Mouse (Mus musculus) urinary bladder, adult 2 months (tissue): ENCODE measurements around the gene Mzf1. TPM values are rescaled to one million over a fixed set of nuclear protein-coding genes. Genes with fewer than 3 reads are reported as not detected.

Experiments
- DNase-seq: peaks from one replicate; pipeline ENCODE4 v3.0.0; 2022; ENCODE audit warnings: low spot score
- polyA plus RNA-seq: library from polyadenylated mRNA; depleted of rRNA; stranded (reverse); fragments of >200 nt; gene quantifications from 2 replicates; pipeline ENCODE4 v1.2.3, GENCODE M21; 2012

The Mzf1 gene
- polyA plus RNA-seq, 1 experiment: 1.2 TPM

DNA sequence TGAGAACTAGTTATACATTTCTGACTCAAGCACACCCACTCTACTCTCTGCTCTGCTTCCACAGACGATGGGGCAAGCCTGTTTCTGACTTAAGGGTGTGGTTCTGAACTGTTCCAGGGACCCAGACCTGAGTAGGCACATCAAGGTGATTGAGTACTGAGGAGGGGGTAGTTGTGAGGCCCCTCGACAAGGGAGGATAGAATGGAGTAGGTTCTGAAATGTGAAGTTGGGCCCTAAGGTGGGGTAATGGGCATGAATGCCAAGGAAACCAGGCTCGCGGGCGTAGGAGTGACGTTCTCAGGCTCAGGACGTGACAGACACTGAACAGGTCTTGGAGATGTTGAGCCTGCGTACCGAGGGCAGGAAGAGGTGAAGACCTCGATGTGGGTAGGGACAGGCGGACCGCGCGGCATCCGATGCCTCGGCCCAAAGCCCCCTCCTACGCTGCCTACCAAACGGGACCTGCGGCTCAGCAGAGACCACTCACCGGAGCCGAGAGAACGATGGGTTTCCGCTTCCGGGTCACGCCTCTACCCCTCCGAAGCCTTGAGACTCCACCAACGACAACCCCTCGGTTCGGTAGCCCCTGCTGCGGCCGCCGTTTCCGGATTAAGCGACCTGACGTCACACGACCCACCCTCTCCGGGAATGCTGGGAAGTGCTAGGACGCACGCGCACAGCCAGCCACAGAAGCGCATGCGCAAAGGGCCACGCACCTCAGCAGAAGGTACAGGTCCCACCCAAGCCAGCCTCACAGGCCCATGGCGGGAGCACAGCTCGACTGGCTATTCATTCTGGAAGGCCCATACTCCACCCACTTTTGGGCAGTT, 20.2 kb downstream of the Mzf1 start, which contains the start of gene Chmp2a:
TSS of gene Chmp2a (minus strand) at position 660 of the 830 bp plus-strand sequence.
- peak; percentile 95 for DNase-seq

GRCm38 (mm10) chr7:13033451-13034147, 21.0 kb downstream of the Mzf1 start:
- DNase-seq: no peak

DNA sequence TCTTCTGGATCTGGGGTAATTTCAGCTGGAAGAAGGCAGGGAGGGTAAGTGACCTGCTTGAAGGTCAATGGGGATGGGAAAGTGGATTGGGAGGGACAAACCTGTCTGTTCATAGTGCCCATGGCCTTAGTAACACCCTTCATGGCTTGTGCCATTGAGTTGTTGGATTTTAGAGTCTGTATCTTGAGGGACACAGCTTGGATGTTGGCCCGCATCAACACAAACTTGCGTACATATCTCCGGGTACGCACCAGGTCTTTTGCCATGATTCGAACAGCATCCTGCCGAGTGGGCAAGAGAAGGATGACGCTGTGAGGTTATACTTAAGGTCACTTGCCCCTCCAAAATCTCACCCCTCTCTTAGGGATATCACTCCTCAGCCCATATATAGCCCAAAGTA, 22.0 kb downstream of the Mzf1 start:
- DNase-seq: no peak

GRCm38 (mm10) chr7:13031983-13032382, 22.6 kb downstream of the Mzf1 start:
- no peak for DNase-seq

DNA sequence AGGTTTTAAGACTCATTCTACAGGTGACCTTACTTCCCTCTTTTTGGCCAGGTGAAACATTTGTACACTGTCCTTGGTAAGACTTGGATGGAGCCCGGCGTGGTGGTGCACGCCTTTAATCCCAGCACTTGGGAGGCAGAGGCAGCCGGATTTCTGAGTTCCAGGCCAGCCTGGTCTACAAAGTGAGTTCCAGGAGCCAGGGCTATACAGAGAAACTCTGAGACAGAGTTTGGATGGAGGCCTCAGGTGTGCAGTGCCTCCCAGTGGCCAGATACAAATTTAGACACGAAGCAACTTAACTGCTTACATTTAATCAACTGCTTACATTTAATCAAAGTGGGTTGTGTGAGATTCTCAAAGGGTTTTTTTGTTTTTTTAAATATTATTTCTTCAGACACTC, 23.5 kb downstream of the Mzf1 start:
- no peak for DNase-seq

DNA sequence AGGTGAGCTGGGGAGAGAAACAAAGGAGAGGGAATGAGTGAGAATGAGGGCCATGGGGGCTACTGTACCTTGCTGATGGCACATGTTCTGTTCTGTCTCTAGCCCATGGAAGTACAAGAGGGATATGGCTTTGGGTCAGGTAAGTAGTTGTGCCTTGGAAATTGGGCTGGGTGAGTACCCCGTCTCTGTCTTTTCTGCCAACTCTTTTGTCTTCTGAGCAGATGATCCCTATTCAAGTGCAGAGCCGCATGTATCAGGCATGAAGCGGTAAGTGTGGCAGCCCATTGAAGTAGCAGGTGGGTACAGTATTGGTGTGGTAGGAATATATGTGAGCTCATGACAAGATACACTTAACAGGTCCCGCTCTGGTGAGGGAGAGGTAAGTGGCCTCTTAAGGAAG, 25.6 kb downstream of the Mzf1 start:
- DNase-seq: no peak

- no peak for DNase-seq
These were observed 29.0 kb downstream of the Mzf1 start for GRCm38 (mm10) chr7:13025511-13026112.

DNA sequence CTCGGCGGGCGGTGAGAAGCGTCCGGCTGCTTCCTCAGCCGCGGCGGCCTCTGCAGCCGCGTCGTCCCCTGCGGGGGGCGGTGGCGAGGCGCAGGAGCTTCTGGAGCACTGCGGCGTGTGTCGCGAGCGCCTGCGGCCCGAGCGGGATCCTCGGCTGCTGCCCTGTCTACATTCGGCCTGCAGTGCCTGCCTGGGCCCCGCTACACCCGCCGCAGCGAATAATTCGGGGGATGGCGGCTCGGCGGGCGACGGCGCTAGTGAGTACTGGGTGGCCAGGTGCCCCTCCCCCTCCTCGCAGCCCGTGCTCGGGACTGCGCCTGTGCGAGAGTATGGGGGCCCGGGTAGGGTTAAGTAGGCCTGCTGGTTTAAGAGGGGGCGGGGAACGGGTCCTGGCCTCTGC, 29.8 kb downstream of the Mzf1 start:
- DNase-seq: peak; percentile 63

- DNase-seq: peak; percentile 99
These were observed 30.4 kb downstream of the Mzf1 start for GRCm38 (mm10) chr7:13023928-13024731.

GRCm38 (mm10) chr7:13022773-13023535, 31.6 kb downstream of the Mzf1 start:
- DNase-seq: peak; percentile 59

- no peak for DNase-seq
These were observed 39.3 kb downstream of the Mzf1 start for GRCm38 (mm10) chr7:13015217-13015616.

DNA sequence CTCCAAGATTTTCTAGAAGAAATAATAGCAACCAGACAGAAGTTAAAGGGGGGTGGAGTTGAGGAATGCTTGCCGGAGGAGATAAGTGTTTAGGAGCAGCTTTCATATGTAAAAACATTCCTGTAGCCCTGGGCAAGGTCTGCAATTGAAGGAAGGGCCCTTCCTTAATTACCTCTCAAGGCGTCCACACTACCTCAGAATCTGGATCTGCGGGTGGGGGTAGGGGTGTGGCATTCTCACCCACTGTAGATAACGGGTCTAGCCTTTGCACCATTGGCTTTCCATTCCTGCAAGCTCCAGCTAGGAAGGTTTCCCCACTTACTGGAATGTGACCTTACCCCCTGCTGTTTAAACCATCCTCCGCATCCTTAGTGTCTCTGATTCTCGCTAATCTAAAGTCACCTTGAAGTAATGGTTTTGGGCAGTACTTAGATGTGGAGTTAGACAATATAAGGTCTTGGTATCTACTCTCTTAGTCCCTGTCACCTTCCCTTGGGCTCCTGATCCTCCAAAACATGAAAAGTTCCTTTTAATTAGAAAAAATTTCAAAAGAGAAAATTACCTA, 40.2 kb downstream of the Mzf1 start:
- no peak for DNase-seq

- DNase-seq: no peak
These were observed 40.9 kb downstream of the Mzf1 start for GRCm38 (mm10) chr7:13013671-13014070.

DNA sequence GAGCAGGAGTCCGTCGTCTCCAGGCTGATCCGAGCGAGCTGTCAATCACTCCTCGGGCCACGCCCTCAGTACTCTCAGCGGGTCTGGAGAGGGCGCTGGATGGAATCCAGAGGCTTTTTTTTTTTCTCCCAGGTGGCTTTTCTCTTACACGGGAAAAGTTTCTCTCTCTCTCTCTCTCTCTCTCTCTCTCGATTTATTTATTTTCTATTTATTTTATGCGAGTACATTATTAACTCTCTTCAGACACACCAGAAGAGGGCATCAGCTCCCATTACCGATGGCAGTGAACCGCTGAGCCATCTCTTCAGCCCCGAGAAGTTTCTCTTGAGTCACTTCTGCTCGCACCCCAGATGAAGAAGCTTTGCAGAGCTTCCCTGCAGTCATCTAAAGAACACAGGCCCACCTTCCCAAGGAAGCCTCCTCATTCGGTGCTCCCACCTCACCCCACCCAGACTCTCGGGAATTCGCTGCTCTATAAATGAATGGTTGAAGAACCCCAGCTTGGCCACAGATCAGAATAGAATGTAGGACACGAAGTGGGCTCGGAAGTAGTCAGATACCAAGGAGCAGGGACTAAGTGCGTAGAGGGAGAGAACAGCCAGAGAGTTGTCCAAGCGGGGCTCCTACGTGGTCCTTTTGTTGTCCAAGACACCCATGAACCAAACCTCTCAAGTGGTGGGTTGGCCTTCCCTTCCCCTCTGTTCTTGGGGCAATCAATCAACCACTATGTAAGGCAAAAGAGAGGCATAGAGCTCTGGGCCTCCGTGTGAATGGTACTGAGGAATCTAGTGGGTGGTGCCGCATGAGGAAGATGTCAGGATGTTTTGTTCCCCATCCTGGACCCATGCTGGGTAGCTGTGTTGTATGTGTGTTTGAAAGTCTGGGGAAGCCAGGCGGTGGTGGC, 44.3 kb downstream of the Mzf1 start, which contains the start of gene Zbtb45:
TSS of gene Zbtb45 (minus strand) at position 30 of the 904 bp plus-strand sequence.
- DNase-seq: no peak

DNA sequence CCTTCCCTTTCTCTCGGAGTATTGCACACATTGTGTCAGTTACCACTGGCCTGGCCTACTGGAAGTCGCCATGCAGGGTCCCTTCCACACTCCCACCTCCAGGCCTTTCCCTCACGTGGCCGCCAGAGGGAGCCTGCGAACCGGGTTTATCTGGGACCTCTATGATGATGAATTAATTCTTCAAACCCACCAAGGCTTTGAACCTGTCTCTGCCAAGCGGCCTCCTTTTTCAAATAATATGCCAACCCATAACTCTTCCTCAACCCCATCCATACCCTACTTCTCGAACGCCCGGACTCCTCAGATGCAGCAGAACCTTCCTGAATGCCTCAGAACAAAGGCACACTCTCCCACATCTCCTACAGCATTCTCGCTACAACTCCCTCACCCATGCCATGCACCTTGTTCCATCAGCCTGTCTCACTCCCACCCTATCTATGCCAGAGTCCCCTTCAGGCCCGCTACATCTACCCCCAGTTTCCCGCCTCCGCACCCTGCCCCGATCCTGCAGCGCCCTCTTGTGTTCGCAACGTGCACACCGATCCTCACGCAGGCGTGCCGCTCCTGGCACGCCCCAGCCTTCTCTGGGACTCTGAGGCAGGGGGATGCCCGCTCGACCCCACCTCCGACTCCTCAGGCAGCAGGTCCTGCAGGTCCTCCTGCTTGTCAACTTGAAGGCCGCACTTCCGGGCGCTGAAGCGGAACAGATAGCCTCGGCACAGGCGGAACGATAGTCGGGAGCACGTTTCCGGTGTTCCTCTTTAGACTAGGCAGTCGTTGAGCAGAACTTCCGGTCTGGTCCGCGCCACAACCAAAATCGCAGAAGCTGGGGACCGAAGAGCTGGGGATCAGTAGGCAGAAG, 45.2 kb downstream of the Mzf1 start:
- peak; percentile 90 for DNase-seq

- DNase-seq: no peak
These were observed 47.0 kb downstream of the Mzf1 start for GRCm38 (mm10) chr7:13007341-13008092.

DNA sequence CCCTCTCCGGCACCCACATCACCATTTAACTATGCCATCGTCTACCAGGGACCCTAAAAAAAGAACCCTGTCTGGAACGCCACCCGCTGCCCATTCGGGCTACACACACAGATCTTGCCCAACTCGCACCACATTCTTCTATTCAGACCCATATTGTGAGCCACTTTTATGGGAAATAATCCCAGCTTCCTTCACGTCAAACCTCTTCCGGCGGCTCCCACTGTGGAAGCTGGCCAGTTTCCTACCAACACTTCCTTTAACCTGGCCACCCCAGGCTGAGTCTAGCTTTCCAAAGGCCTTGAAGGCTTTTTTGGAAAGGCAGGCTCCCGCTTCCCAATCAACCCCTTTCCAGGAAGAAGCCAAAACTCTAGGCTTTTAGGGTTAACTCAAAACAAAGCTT, 48.0 kb downstream of the Mzf1 start:
- DNase-seq: no peak

DNA sequence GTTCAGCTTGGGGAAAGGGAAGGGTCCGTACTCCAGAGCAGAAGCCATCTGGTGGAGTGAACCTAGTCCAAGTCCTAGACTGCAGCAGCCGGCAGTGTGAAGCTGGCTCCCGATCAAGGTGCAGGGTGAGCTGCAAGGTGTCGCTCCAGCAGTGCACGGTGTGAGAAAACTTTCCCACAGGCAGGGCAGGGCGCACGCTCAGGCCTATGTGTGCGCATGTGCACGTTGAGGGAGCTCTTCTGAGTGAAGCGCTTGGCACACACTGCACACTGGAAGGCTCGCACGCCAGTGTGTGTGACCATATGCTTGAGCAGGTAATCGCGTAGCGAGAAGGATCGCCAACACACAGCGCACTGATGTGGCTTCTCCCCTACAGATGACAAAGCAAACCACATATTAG, 48.6 kb downstream of the Mzf1 start:
- DNase-seq: no peak
